Mouse (Mus musculus): ENCODE results near the gene Rasgrp4.

Gene Rasgrp4

DNA sequence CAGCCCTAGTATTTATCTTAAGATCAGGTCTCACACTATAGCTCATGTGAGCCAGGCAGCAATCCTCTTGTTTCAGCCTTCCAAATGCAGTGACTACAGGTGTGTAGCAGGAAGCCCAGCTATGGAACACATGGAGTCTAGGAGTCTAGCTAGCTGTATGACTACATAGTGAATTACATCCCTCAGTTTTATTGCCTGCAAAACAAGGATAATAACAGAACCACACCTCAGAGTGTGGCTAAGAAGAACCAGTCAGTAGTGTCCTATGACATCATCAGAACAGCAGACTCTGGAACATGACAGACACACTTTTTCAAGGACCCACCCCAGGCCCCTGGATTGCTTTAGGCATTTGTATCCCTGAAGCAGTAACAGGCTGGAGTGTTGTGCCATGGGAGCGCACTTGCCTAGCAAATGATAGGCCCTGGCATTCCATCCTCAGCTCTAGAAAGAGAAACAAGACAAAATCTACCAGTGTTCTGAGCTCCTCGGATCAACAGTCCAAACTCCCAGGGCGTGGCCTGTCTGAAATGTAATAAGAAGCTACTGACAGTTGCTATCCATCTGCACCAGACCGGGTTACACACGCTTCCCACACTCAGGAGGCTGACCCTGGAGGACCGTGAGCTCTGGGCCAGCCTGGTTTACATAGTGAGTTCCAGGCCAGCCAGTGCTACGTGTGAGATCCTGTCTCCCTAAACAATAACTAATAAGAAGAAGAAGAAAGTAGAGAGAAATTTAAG lies 12.1 kb downstream of the Rasgrp4 start:
- no peak for DNase-seq (ENCODE audit: extremely low read depth, low read depth)

DNA sequence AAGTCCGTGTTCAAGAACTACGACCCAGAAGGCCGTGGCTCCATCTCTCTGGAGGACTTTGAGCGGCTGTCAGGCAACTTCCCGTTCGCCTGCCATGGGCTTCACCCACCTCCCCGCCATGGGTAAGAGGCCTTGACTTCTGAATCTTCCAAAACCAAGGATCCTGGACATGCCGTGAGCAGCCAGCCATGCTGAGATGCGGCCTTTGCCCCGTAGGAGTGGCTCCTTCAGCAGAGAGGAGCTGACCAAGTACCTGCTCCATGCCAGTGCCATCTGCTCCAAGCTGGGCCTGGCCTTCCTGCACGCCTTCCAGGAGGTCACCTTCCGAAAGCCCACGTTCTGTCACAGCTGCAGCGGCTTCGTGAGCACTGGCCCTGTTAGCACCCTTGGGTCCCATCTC lies 14.1 kb downstream of the Rasgrp4 start:
- no peak for DNase-seq (ENCODE audit: extremely low read depth, low read depth)

DNA sequence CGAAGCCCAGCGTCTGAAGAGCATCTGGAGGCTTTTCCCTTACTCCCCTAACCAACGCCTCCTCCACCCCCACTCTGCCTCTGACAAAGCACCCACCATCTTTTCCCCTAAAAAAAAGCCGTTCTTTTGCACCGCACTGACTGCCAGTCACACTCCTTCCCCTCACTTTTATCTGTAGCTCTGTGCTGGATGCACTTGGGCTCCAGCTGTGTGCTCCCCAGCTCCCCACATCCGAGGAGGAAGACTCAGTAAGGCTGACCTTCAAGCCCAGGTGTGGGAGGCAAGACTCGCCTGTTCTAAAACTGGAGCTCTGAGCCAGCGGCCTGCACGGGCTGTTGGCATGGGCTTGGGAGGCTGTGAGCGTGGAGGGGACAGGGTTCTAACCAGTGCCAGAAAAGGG lies 16.8 kb downstream of the Rasgrp4 start:
- no peak for DNase-seq (ENCODE audit: extremely low read depth, low read depth)

DNA sequence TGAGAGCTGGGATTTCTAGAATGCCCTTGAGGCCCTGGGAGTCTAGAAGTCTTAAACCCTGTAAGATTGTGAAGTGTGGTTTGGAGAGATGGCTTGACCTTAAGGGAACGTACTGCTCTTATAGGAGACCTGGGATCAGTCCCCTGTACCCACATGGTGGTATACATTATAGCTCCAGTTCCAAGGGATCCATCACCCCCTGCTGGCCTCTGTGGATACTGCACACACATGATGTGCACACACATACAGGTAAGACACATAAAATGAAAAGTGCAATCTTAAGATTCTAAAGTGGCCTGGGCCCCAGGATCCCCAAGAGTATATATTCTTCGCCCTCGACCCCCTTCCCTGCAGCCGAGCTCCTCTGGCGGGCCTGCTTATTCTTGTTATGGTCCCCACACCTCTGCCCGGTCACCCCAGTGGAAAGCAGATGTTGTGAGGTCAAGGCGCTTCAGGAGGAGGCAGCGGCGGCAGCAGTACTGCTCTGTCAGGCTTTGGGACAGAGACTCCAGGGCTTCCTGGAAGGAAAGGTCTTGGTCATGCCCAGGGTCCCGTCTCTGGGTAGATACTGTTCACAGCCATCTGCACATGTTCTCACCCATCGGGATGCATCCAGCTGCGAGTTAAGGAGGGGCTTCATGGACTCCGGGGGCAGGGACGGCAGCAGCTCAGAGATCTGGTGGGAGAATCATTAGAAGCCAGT lies 19.5 kb downstream of the Rasgrp4 start:
- DNase-seq (ENCODE audit: extremely low read depth, low read depth) = peak; percentile 11

DNA sequence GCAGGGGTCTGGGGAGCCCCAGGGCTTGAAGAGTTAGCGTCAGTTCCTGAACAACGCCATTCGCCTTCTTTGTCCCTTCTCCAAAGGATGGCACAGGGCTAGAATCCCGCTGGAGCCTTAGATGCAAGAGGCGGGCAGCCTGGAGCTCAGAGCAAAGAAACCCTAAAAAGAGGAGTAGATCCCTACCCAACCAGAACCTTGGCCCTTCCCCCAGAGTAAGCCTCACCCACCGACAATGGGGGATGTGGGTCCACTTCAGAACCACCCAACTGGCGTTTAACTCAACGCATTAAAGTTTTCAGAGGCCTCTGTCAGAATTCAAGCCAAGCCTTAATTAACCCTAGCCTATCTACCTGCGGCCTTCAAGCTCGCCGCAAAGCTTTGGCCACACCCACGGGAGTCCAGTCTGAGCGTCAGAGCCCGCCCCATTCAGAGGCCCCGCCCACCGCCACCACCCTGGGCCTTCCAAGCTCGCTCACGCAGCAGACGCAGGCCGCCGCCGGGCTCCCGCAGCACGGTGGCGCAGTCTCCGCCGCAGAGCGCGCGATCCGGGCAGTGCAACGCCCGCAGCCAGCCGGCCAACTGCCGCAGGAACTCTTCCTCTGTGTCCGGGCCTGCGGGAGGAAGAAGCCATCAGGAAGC lies 20.7 kb downstream of the Rasgrp4 start:
- peak; percentile 44 for DNase-seq (ENCODE audit: extremely low read depth, low read depth)

DNA sequence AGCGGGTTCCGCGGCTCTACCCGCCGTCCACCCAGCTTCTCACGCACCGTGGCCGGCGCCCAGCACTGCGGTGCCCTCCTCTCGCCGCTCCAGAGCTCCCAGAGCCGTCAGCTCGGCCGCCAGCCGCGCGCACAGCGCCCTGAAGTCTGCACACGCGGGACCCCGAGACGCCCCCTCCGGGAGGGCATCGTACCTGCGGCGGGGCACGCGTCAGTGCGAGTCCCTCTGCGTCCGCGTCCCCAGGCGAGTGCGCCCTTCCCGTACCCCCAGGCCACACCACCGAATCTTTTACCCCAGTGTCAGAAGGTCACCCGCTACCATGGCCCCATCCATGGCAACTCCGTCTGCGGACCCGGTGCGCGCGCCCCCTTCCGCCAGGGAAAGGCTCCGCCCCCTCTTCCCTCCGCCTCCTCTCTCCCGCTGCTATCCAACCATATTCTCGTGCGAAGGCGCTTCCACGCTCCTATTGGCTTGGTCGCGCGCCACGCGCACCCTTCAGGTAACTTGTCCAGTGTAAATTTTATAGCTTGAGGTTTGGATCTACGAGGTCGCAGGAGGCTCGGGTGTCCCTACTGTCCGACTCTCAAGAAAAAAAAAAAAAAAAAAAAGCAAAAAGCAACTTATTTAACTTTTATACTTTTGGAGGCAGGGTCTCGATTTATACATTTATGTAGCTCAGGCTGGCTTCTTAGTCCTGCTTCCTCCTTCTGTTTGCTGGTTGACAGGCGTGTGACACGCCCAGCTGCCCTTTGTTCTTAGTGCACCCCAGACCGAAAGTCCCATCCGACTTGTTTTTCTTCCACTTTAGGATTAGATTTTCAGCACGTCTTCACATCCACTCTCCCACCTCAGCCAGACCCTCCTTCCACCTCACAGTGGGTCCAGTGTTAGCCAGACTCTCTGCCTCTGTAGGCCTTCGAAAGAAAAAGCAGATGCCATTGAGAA lies 21.5 kb downstream of the Rasgrp4 start, which contains the start of gene Fam98c:
TSS of gene Fam98c (minus strand) at position 397 of the 945 bp plus-strand sequence.
- peak; percentile 77 for DNase-seq (ENCODE audit: extremely low read depth, low read depth)

DNA sequence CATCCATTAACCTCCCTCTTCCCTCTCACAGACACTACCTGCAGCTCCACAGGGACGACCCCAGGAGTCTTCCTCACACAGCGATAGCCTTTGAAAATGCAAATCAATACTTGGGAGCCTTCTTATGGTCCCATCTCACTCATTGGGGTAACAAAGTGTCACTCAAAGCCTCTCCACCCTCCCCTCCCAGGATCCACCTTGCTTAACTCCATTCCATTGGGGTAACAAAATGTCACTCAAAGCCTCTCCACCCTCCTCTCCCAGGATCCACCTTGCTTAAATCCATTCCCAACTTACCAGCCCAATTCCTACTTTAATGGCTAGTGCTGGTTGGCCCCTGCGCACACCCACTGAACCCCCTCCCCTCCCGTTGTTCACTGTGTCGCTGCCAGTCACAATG lies 23.6 kb downstream of the Rasgrp4 start:
- no peak for DNase-seq (ENCODE audit: extremely low read depth, low read depth)

DNA sequence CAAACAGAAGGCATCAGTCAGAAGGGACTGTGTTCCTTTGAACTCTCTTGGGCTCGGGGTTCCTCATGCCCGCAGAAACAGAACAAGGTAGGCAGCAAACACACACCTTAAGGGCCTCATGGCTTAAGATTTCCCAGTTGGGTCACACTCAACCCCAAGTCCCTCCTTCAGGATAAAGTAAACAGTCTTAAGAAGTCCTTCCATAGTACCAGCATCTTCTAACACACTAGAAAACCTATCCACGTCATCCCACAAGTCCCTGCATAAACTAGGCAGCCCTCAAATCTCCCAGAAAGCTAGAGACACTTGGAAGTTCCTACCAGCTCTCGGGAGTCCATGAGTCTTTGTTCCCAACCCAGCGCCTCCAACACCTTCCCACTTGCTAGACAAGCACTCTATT lies 27.6 kb downstream of the Rasgrp4 start:
- no peak for DNase-seq (ENCODE audit: extremely low read depth, low read depth)

DNA sequence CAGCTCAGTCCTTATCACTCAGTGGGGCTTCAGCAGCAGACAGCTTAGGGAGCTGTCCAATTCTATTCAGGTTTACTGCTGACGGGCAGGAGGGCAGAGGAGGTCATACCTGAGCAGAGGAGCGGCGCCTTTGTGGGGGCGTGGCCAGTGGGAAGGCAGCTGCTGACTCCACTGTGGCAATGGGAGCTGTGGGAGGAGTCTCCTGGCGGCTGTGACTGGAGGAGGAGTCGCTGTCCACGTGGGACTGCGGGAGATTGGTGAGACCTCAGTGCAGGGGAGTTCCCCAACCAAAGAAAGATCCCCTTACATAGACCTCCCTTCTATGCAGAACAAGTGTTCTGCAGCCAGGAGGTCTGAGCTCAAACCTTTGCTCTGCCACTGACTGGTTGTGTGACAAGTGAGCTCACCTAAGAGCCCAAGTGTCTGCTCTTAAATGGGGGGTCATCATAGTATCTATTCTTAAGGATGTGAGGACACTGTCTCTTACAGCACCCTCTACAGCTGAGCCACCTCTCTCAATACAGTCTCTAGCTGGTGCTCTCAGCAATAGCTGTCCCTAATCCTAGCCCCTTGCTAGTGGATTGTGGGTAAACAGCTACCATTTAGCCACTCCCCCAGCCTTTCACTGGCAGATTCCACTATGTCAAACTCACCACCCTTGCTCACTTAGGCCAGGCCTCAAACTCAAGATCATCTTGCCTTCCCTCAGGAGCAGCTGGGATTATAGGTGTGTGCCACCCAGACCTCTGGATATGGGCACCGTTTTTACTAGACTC lies 28.3 kb downstream of the Rasgrp4 start:
- DNase-seq (ENCODE audit: extremely low read depth, low read depth) = no peak

DNA sequence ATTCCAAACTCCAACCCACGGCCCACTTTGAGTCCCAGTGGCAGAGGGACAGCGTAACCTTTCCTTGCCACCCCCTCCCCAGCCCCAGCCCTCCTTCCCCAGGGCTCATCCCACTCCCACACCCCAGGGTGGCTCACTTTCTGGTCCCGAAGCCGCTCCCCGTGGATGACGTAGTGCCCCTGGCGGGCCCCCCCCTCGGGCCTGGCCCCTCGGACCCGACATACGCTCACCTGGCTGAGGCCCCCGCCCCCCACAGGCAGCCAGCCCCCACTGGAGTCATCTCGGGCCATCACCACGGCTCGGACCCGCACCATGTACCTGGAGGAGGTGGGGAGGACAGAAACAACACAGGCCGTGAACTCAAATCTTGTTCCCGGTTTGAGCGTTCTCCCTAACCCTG lies 33.0 kb downstream of the Rasgrp4 start:
- no peak for DNase-seq (ENCODE audit: extremely low read depth, low read depth)

DNA sequence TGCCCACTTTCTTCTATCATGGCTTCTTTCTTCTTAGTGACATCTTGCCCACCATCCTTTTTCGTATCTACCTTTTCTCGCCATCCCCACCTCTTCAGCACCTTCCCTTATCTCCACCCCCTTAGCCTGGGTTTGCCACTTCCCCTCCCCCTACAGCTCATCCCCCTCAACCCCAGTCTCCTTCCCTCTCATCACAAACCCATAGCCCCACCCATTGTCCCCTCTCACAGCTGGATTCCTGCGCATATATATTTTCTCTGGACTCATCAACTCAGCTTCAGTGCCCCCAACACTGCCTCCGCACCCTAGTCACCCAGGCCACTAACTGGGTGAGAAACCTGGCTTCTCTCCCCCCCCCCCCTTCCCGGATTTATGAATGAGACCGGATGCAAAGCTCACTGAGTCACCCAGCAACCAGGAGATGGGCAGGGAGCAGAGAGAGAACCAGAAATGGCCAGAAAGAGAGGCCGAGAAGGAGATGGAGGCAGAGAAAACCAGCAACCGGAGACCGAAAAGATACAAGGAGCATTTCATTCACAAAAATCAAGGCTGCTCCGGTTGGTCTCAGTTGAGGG lies 33.6 kb downstream of the Rasgrp4 start:
- no peak for DNase-seq (ENCODE audit: extremely low read depth, low read depth)

DNA sequence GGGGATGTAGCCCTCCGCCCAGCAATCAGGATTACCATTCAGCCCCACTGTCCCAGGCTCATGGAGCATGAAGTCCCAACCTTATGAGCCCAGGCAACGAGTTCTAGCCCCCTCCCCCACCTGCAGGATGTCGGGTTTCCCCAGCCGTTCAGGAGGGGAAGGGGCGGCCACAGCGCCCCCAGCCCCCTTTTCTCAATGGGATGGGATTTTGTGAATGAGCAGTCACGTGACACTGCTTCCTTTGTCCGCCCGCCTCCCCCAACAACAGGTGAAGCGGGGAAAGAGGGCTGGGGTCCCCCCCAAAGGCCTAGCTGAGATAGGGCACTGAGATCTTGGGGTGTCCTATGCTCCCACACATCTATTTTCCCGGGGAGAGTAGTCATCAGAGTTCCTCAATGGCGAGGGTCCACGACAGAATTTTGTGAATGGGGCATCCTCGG lies 34.2 kb downstream of the Rasgrp4 start:
- no peak for DNase-seq (ENCODE audit: extremely low read depth, low read depth)

DNA sequence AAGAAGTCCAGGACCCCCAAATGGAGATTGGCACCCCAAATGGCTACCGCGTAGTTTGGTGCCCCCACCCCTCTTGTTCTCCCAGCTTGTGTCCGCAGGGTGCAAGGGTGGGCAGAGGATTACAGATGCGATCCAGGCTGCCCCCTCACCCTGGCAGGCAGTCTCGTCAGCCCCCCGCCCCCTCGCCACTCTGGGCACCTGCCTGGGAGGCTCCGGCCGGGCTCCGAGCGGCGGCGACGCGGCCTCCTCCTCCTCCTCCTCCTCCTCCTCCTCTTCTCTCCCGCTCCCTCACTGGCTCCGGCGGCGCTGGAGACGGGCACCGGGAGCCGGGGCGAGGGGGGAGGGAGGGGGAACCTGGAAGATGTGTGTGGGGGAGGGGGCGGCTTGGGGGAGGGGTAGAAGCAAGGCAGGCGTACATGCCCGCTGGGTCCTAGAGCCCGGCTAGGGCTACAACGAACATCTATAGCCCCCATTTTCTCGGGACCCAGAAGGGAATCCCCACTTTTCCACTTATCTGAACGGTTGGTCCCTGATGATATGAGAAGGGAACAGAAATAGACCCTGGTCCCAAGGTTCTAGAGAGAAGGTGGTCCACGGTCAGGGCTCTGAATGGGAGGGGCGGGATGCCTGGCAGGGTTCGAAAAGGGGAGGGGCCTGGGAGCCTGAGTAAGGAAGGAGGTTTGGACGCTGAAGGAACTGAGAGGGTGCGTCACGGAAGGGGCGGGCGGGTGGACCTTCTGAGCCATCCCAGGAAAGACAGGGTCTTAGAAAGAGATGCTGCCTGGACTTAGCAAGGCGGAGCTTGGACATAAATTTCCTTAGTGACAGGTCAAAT lies 34.8 kb downstream of the Rasgrp4 start:
- peak; percentile 91 for DNase-seq (ENCODE audit: extremely low read depth, low read depth)

DNA sequence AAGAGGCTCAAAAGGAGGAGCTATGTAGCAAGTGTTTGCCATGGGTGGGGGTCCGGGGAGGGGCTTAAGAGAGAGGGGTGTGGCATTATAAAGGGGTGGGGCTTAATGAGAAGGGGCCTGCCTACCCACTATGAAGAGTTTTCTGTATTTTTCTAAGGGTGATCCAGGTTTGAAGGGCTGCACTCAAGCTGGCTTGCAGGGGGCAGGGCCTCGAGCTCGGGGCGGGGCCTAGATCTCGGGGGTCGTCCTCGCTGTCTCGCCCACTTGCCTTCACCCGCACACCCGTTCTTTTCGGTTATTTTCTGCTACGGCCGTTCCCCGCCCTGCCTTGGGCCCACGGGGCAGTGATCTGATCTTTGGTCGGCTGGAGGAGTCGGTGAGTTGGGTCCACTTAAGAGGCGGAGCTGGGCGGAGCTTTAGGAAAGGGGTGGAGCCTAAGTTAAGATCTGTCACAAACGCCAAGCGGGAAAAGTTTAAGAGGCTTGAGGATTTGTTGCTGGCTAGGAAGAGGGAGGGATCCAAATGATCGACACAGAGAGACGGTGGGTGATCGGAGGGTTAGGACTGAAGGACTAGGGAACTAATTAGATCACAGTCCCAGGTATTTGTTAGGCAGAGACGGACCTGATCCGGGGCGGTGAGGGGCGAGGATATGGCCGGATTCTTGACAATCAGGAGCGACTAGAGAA lies 35.6 kb downstream of the Rasgrp4 start, which contains the start of the genes Ggn and Spred3:
TSS of gene Ggn (plus strand) at position 145 of the 689 bp plus-strand sequence.
TSS of gene Spred3 (minus strand) at position 346 of the 689 bp plus-strand sequence.
- peak; percentile 78 for DNase-seq (ENCODE audit: extremely low read depth, low read depth)

DNA sequence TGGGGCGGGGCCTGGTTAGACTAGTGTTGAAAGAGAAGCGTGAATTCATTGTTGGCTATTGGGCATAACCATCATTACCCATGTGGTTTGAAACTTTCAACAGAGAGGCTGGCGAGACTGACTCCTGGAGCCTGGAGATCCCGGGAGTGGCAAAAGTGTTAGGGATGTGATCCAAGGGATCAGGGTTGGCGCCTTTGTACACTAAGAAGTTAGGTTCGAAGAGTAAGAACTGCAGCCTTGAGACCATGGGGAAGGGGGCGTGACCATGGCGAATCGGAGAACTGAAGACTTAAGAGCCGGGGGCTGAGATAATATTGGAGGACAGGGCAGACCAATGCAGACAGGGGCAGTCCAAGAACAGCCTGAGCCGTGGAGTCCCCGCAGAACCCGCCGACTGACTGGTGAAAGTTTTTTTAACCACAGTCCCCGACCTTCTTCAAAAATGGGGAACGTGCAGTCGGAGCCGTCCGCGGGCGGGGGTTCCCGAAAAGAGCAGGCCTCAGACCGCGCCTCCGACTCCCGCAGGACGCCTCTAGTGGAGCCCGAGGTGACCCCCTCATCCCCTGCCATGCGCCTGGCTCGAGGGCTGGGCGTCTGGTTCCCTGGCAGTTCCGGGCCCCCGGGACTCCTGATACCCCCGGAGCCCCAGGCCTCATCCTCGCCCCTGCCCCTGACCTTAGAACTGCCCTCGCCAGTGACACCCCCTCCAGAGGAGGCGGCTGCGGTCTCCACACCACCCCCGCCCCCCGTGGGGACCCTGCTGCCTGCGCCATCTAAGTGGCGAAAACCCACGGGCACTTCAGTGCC lies 36.3 kb downstream of the Rasgrp4 start:
- no peak for DNase-seq (ENCODE audit: extremely low read depth, low read depth)

DNA sequence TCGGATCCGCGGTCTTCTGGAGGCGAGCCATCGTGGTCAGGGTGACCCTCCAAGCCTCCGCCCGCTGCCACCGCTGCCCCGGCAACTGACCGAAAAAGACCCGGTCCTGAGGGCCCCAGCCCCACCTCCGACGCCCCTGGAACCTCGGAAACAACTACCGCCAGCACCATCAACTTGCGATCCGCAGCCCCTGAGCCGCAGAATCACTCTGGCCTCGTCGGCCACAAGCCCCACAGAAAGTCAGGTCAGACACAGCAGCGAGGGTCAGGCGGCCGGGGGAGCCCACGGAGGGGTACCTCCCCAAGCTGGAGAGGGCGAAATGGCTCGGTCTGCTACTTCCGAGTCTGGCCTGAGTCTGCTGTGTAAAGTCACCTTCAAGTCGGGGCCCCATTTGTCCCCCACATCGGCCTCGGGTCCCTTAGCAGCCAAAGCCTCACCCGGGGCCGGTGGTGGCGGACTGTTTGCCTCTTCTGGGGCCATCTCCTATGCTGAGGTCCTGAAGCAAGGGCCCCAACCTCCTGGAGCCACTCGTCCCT lies 37.0 kb downstream of the Rasgrp4 start:
- DNase-seq (ENCODE audit: extremely low read depth, low read depth) = no peak

DNA sequence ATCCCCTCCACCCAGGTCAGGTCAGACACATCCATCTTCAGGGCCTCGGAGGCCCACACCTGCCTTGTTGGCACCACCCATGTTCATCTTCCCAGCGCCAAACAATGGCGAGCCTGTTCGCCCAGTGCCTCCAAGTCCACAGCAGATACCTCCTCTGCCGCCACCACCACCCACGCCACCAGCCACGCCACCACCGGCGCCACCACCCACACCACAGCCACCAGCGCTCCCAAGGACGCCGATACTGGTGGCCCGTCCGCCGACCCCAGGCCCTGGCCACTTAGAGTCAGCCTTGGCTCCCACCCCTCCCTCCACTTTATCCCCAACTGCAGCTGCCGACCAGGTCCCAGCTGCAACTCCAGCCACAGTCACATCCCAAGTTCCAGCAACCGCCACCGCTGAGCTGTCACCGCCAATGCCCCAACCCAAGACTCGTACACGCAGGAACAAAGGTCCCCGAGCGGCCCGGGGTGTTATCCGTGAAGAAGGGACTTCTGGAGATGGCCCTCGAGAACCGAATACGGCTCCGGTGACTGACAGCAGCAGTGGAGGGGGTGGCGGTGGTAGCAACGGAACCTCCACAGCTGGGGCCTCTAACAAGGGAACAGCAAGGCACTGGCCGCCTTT lies 37.9 kb downstream of the Rasgrp4 start:
- no peak for DNase-seq (ENCODE audit: extremely low read depth, low read depth)

Measured in MEL-GATA-1-ER (cell line).